ENCODE assay signal across 17 mouse cellular contexts in genomic region chr2:142651591-142651990, GRCm38 (mm10).
DNase-seq lines count a peak whose midpoint lies in the region; ATAC-seq and TF ChIP-seq lines count a peak whose summit lies in the region.
"Had no signal": no experiment of that assay in that cellular context is flagged by ENCODE, and none has a peak within 500 bp of the region (broad histone marks: within the 10 kb centered on the region; RNA-seq: fewer than 3 reads in every experiment).

No protein-coding gene starts in this region.

- no peak overlapping the region for H3K4me3 ChIP-seq in CH12.LX (replicated peaks in 1 of 3; ENCODE audit: low read depth in 2 of 3, low read length in 2 of 3, poor library complexity in 1 of 3)
- H3K4me3 ChIP-seq in lung, embryonic 16.5 days (ENCODE audit: low read length) = no peak overlapping the region
- H3K4me3 ChIP-seq in liver, embryonic 12.5 days = no peak overlapping the region
- no peak overlapping the region for H3K4me3 ChIP-seq in hindbrain, embryonic 11.5 days (ENCODE audit: low read depth, low read length)
- H3K4me3 ChIP-seq: forebrain, embryonic 13.5 days; hindbrain, embryonic 10.5 days; midbrain, embryonic 13.5 days had no signal

- peak; percentile 92 for ATAC-seq in lung, embryonic 16.5 days (ENCODE audit: low read depth)
- ATAC-seq in liver, embryonic 12.5 days = no peak
- no peak for ATAC-seq in hindbrain, embryonic 11.5 days (ENCODE audit: low FRiP score)
- ATAC-seq: forebrain, embryonic 13.5 days; midbrain, embryonic 13.5 days had no signal

- no peak for TF ChIP-seq RAD21 in CH12.LX (IDR thresholded peaks at IDR 0.05; ENCODE audit: low read depth, low read length)

- H3K4me2 ChIP-seq in CH12.LX (ENCODE audit: insufficient read depth, low read depth, poor library complexity, severe bottlenecking) = no peak overlapping the region
- H3K4me2 ChIP-seq in lung, embryonic 16.5 days (ENCODE audit: low read depth, low read length) = no peak overlapping the region
- H3K4me2 ChIP-seq in liver, embryonic 12.5 days = no peak overlapping the region
- no peak overlapping the region for H3K4me2 ChIP-seq in hindbrain, embryonic 11.5 days (replicated peaks; ENCODE audit: low read depth, low read length)
- H3K4me2 ChIP-seq: forebrain, embryonic 13.5 days; midbrain, embryonic 13.5 days had no signal

- TF ChIP-seq CTCF in CH12.LX (conservative IDR thresholded peaks at IDR 0.05 in 1 of 2, IDR thresholded peaks at IDR 0.05 in 1 of 2; ENCODE audit: low read depth in 2 of 2, low read length in 2 of 2) = no peak

- H3K9me3 ChIP-seq in CH12.LX (replicated peaks; ENCODE audit: low read length) = no peaks in the 10 kb centered on the region
- no peaks in the 10 kb centered on the region for H3K9me3 ChIP-seq in lung, embryonic 16.5 days (ENCODE audit: control insufficient read depth, low read length)
- H3K9me3 ChIP-seq in liver, embryonic 12.5 days (replicated peaks) = no peaks in the 10 kb centered on the region
- H3K9me3 ChIP-seq in hindbrain, embryonic 11.5 days (ENCODE audit: control insufficient read depth, low read length) = no peaks in the 10 kb centered on the region
- H3K9me3 ChIP-seq: forebrain, embryonic 13.5 days; hindbrain, embryonic 10.5 days; midbrain, embryonic 13.5 days had no signal

- peak; percentile 13 to 14 for DNase-seq in heart, adult 18-20 months
- DNase-seq in heart, postnatal 14 days = no peak
- DNase-seq in CH12.LX (ENCODE audit: extremely low read depth) = peak; percentile 7
- peak; percentile 40 for DNase-seq in fibroblast of lung, adult 2 months (ENCODE audit: low read depth)
- no peak for DNase-seq in layer of hippocampus, adult 11-12 months (ENCODE audit: low spot score)
- DNase-seq in hindbrain, embryonic 11.5 days (ENCODE audit: low spot score) = no peak
- DNase-seq: cerebellum, postnatal 10 days; embryo, embryonic 11 days; kidney, adult 8-10 months; kidney, postnatal 25 days; thymus, postnatal 36 days had no signal

- no peak for TF ChIP-seq EP300 in CH12.LX (IDR thresholded peaks at IDR 0.05; ENCODE audit: low read length)

- H3K27ac ChIP-seq in CH12.LX (ENCODE audit: insufficient read depth, low read depth) = no peak overlapping the region
- H3K27ac ChIP-seq in lung, embryonic 16.5 days (ENCODE audit: low read length) = no peak overlapping the region
- H3K27ac ChIP-seq in liver, embryonic 12.5 days = no peak overlapping the region
- H3K27ac ChIP-seq in hindbrain, embryonic 11.5 days (ENCODE audit: low read depth, low read length) = no peak overlapping the region
- H3K27ac ChIP-seq: forebrain, embryonic 13.5 days; hindbrain, embryonic 10.5 days; macrophage; midbrain, embryonic 13.5 days had no signal

- in situ Hi-C loops in CH12.LX (cut with MboI; ENCODE audit: low pct_ligation_motif_present, low pct_unique_long_range_greater_than_20kb, low sequenced_read_pairs) = no loop called here

- no peaks in the 10 kb centered on the region for H3K27me3 ChIP-seq in CH12.LX (replicated peaks)
- H3K27me3 ChIP-seq in lung, embryonic 16.5 days (ENCODE audit: control insufficient read depth, insufficient read depth, low read depth, low read length) = no peaks in the 10 kb centered on the region
- H3K27me3 ChIP-seq in liver, embryonic 12.5 days (replicated peaks) = no peaks in the 10 kb centered on the region
- H3K27me3 ChIP-seq in hindbrain, embryonic 11.5 days (ENCODE audit: control insufficient read depth, insufficient read depth, low read length) = no peaks in the 10 kb centered on the region
- H3K27me3 ChIP-seq: forebrain, embryonic 13.5 days; midbrain, embryonic 13.5 days had no signal

- H3K9ac ChIP-seq in CH12.LX (ENCODE audit: insufficient read depth, low read depth) = no peak overlapping the region
- H3K9ac ChIP-seq in lung, embryonic 16.5 days (ENCODE audit: low read length) = no peak overlapping the region
- no peak overlapping the region for H3K9ac ChIP-seq in liver, embryonic 12.5 days
- H3K9ac ChIP-seq in hindbrain, embryonic 11.5 days (ENCODE audit: low read depth, low read length) = no peak overlapping the region
- H3K9ac ChIP-seq: forebrain, embryonic 13.5 days; midbrain, embryonic 13.5 days had no signal

- 34% methylated on average over 7 of the region's 7 CpGs for WGBS in lung, embryonic 16.5 days
- 67% methylated on average over 7 of the region's 7 CpGs for WGBS in liver, embryonic 12.5 days (ENCODE audit: insufficient replicate concordance)
- 81% methylated on average over 7 of the region's 7 CpGs for WGBS in hindbrain, embryonic 11.5 days

- no peak for TF ChIP-seq POLR2A in CH12.LX (IDR thresholded peaks at IDR 0.05; ENCODE audit: low read depth, low read length)

- H3K36me3 ChIP-seq in CH12.LX (replicated peaks in 1 of 2; ENCODE audit: control insufficient read depth in 1 of 2, insufficient read depth in 1 of 2, low read length in 1 of 2) = peaks cover 0 to 2% of the 10 kb centered on the region in 2 experiments
- no peaks in the 10 kb centered on the region for H3K36me3 ChIP-seq in lung, embryonic 16.5 days (ENCODE audit: control insufficient read depth, insufficient read depth, low read length)
- no peaks in the 10 kb centered on the region for H3K36me3 ChIP-seq in liver, embryonic 12.5 days
- no peaks in the 10 kb centered on the region for H3K36me3 ChIP-seq in hindbrain, embryonic 11.5 days (ENCODE audit: control insufficient read depth, insufficient read depth, low read length)
- H3K36me3 ChIP-seq: hindbrain, embryonic 10.5 days; midbrain, embryonic 13.5 days had no signal

- H3K79me2 ChIP-seq in CH12.LX (replicated peaks; ENCODE audit: control insufficient read depth, extremely low read depth, insufficient read depth, poor library complexity, severe bottlenecking) = no peaks in the 10 kb centered on the region

- dilution Hi-C loops in CH12.LX (cut with MboI; ENCODE audit: extremely low pct_ligation_motif_present, extremely low pct_unique_long_range_greater_than_20kb, low sequenced_read_pairs) = no loop called here

- intact Hi-C loops in heart, postnatal 14 days (cut with DNase I) = no loop called here

- peaks cover 2 to 12% of the 10 kb centered on the region in 2 experiments; a peak in 1 of 4 replicates for H3K4me1 ChIP-seq in CH12.LX (ENCODE audit: control insufficient read depth in 1 of 2, insufficient read depth in 2 of 2)
- no peaks in the 10 kb centered on the region; the same call in 1 of the 2 replicates for H3K4me1 ChIP-seq in lung, embryonic 16.5 days (replicated peaks; ENCODE audit: control insufficient read depth, insufficient read depth, low read length)
- no peaks in the 10 kb centered on the region for H3K4me1 ChIP-seq in liver, embryonic 12.5 days
- no peaks in the 10 kb centered on the region for H3K4me1 ChIP-seq in hindbrain, embryonic 11.5 days (replicated peaks; ENCODE audit: control insufficient read depth, insufficient read depth, low read length)
- H3K4me1 ChIP-seq: hindbrain, embryonic 10.5 days had no signal

TF ChIP-seq in CH12.LX, 34 proteins besides CTCF, POLR2A, EP300 and RAD21:
- TF ChIP-seq MXI1 (IDR thresholded peaks at IDR 0.05; ENCODE audit: low read depth, low read length) = no peak
- TF ChIP-seq MYC (IDR thresholded peaks at IDR 0.05; ENCODE audit: low read depth, low read length) = no peak
- no peak for TF ChIP-seq SIN3A (IDR thresholded peaks at IDR 0.05; ENCODE audit: low read length)
- TF ChIP-seq ELF1 (IDR thresholded peaks at IDR 0.05; ENCODE audit: low read depth, low read length) = no peak
- no peak for TF ChIP-seq ZKSCAN1 (IDR thresholded peaks at IDR 0.05; ENCODE audit: borderline replicate concordance, low read depth, low read length)
- no peak for TF ChIP-seq IRF4 (IDR thresholded peaks at IDR 0.05; ENCODE audit: low read depth, low read length)
- TF ChIP-seq E2F4 (IDR thresholded peaks at IDR 0.05; ENCODE audit: insufficient replicate concordance, low read depth, low read length) = no peak
- no peak for TF ChIP-seq UBTF (IDR thresholded peaks at IDR 0.05; ENCODE audit: low read depth, low read length)
- no peak for TF ChIP-seq USF2 (conservative IDR thresholded peaks at IDR 0.05; ENCODE audit: low read depth, low read length)
- no peak for TF ChIP-seq BHLHE40 (IDR thresholded peaks at IDR 0.05; ENCODE audit: low read depth, low read length)
- no peak for TF ChIP-seq NRF1 (IDR thresholded peaks at IDR 0.05; ENCODE audit: low read depth, low read length)
- no peak for TF ChIP-seq SMC3 (IDR thresholded peaks at IDR 0.05; ENCODE audit: low read depth, low read length)
- TF ChIP-seq ZMIZ1 (IDR thresholded peaks at IDR 0.05; ENCODE audit: low read depth, low read length) = no peak
- no peak for TF ChIP-seq MAFK (IDR thresholded peaks at IDR 0.05; ENCODE audit: insufficient replicate concordance, low read length)
- no peak for TF ChIP-seq CHD1 (IDR thresholded peaks at IDR 0.05; ENCODE audit: low read depth, low read length)
- TF ChIP-seq NELFE (IDR thresholded peaks at IDR 0.05; ENCODE audit: low read depth, low read length) = no peak
- TF ChIP-seq MAX (IDR thresholded peaks at IDR 0.05; ENCODE audit: low read length) = no peak

Comparison
In these comparisons a context has a peak if more than half of its experiments do, and no peak if none do; other contexts are left out.
1. DNase-seq: peak in heart, adult 18-20 months (2 of 2), CH12.LX (single experiment) and fibroblast of lung, adult 2 months (single experiment); none in heart, postnatal 14 days (0 of 2), layer of hippocampus, adult 11-12 months (single experiment) and hindbrain, embryonic 11.5 days (single experiment).